Mouse (Mus musculus): ENCODE measurements around the gene Rbm41. TPM values are rescaled to one million over a fixed set of nuclear protein-coding genes. Genes with fewer than 3 reads are reported as not detected.

Gene Rbm41
- polyA plus RNA-seq, 1 experiment, result 2.9 TPM

Other genes with a start within 250 kb of the Rbm41 start
- gene Ripply1, start 216.2 kb downstream of the Rbm41 start, polyA plus RNA-seq (2012; ENCODE audit: insufficient read depth, insufficient read length, missing spikeins), result not detected in 2 replicates
- gene Cldn2, start 197.8 kb downstream of the Rbm41 start, polyA plus RNA-seq (2012; ENCODE audit: insufficient read depth, insufficient read length, missing spikeins), result not detected in 2 replicates
- 7.7 and 9.7 TPM in 2 replicates for gene Morc4, start 126.9 kb downstream of the Rbm41 start, polyA plus RNA-seq (2012; ENCODE audit: insufficient read depth, insufficient read length, missing spikeins)
- not detected in 2 replicates for gene Nup62cl, start 64.1 kb upstream of the Rbm41 start, polyA plus RNA-seq (2012; ENCODE audit: insufficient read depth, insufficient read length, missing spikeins)
- gene Pih1h3b, start 64.3 kb upstream of the Rbm41 start, polyA plus RNA-seq (2012; ENCODE audit: insufficient read depth, insufficient read length, missing spikeins), result not detected in 2 replicates